Mouse (Mus musculus) hindbrain, embryonic 13.5 days (tissue): ENCODE data around the gene Arhgef7. TPM values are rescaled to one million over a fixed set of nuclear protein-coding genes. Genes with fewer than 3 reads are reported as not detected.

Experiments used
- ATAC-seq: fragments of 200-750 bp; cut with Nextera tagmentation; 2 replicates; pipeline ENCODE4 v1.8.0; 2017; ENCODE audit warnings: moderate TSS enrichment; ENCODE audit not compliant: low FRiP score
- H3K27ac ChIP-seq: fragments of 300-500 bp; sonication (generic); 2 replicates; pipeline ENCODE4 v1.5.1; 2015; ENCODE audit warnings: inconsistent platforms, mild to moderate bottlenecking, moderate library complexity
- H3K27me3 ChIP-seq: fragments of 300-500 bp; sonication (generic); 2 replicates; pipeline ENCODE4 v1.6.1; 2015; ENCODE audit warnings: mild to moderate bottlenecking, inconsistent platforms
- H3K36me3 ChIP-seq: fragments of 300-500 bp; sonication (generic); 2 replicates; pipeline ENCODE4 v1.6.1; 2015; ENCODE audit warnings: mild to moderate bottlenecking, inconsistent platforms
- H3K4me1 ChIP-seq: fragments of 300-500 bp; sonication (generic); replicated peaks from 2 replicates; pipeline ENCODE4 v1.6.1; 2015; ENCODE audit warnings: inconsistent platforms
- H3K4me2 ChIP-seq: fragments of 300-500 bp; sonication (generic); 2 replicates; pipeline ENCODE4 v1.6.1; 2015; ENCODE audit warnings: inconsistent platforms, mild to moderate bottlenecking, moderate library complexity
- H3K4me3 ChIP-seq: fragments of 300-500 bp; sonication (generic); 2 replicates; pipeline ENCODE4 v1.5.1; 2015; ENCODE audit warnings: mild to moderate bottlenecking, inconsistent platforms
- H3K9ac ChIP-seq: fragments of 300-500 bp; sonication (generic); 2 replicates; pipeline ENCODE4 v1.6.1; 2015; ENCODE audit warnings: mild to moderate bottlenecking, inconsistent platforms
- H3K9me3 ChIP-seq: fragments of 300-500 bp; sonication (generic); 2 replicates; pipeline ENCODE4 v1.6.1; 2016; ENCODE audit warnings: inconsistent platforms
- WGBS: fragments of 180-500 bp; shearing (Covaris S2); methylation state at CpG from one replicate; pipeline ENCODE4 v1.1.7; 2015; 5-methylcytosine and 5-hydroxymethylcytosine counted together
- polyA plus RNA-seq: library from polyadenylated mRNA; unstranded; fragments of >200 nt; fragmentation: Nextera tagmentation; extraction: Ambion mirVana; gene quantifications from 2 replicates; pipeline ENCODE4 v1.2.1, GENCODE M21; 2015

Arhgef7 gene
- polyA plus RNA-seq, 1 experiment from 2014 or later, result 62.5 TPM

- 70% methylated on average over 6 of the region's 6 CpGs for WGBS
- Histone ChIP-seq H3K27me3 (0 out of 2 replicates have a peak, but pooled peaks cover 11% of the 10 kb centered on the region), H3K4me1 (peaks cover 4% of the 10 kb centered on the region), H3K36me3 (no peaks in the 10 kb centered on the region), H3K9ac (peak within 1 kb of the TSS; percentile 60; the same call in 1 of the 2 replicates), H3K27ac (no peak within 1 kb of the TSS), H3K9me3 (no peaks in the 10 kb centered on the region), H3K4me3 (peak within 1 kb of the TSS; percentile 15; the same call in 1 of the 2 replicates), H3K4me2 (peak within 1 kb of the TSS; percentile 51)
- ATAC-seq, result no peak
Observed at GRCm38 (mm10) chr8:11701033-11701362, 26.5 kb upstream of the Arhgef7 start, which contains the start of gene 1700016D06Rik. Gene 1700016D06Rik (minus strand): TSS chr8:11701063.

DNA sequence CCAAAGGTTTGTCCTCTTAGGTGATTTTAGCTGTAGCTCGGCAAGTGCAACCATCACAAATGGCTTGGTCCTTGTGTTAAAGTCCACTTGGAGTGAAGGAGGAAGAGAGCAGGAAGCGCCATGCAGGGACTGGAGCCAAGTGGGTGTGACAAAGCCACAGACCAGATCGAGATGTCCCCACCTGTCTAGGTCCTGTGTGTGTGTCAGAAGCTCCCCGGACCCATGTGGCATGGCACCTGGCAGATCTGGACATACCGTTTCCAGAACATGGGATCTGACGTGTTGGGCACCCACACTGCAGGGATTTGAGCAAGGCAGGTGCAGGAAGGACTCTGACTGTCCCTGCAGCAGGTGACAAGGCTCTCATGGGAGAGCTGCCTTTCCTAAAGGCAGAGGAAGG is 26.1 kb upstream of the Arhgef7 start:
- peaks cover 4% of the 10 kb centered on the region for H3K4me1 ChIP-seq
- 84% methylated on average over 6 of the region's 6 CpGs for WGBS
- no peak overlapping the region for H3K4me2 ChIP-seq
- H3K9me3 ChIP-seq, result no peaks in the 10 kb centered on the region
- ATAC-seq, result no peak
- H3K27ac ChIP-seq, result no peak overlapping the region
- H3K36me3 ChIP-seq, result no peaks in the 10 kb centered on the region
- 0 out of 2 replicates have a peak, but pooled peaks cover 11% of the 10 kb centered on the region for H3K27me3 ChIP-seq
- H3K9ac ChIP-seq, result no peak overlapping the region
- H3K4me3 ChIP-seq, result no peak overlapping the region

GRCm38 (mm10) chr8:11703789-11704188 is 23.7 kb upstream of the Arhgef7 start:
- no peaks in the 10 kb centered on the region for H3K36me3 ChIP-seq
- no peak overlapping the region for H3K9ac ChIP-seq
- no peaks in the 10 kb centered on the region for H3K9me3 ChIP-seq
- 0 out of 2 replicates have a peak, but pooled peaks cover 8% of the 10 kb centered on the region for H3K27me3 ChIP-seq
- H3K27ac ChIP-seq, result no peak overlapping the region
- ATAC-seq, result no peak
- 89% methylated on average over 5 of the region's 5 CpGs for WGBS
- peaks cover 4% of the 10 kb centered on the region for H3K4me1 ChIP-seq
- H3K4me3 ChIP-seq, result no peak overlapping the region
- no peak overlapping the region for H3K4me2 ChIP-seq

DNA sequence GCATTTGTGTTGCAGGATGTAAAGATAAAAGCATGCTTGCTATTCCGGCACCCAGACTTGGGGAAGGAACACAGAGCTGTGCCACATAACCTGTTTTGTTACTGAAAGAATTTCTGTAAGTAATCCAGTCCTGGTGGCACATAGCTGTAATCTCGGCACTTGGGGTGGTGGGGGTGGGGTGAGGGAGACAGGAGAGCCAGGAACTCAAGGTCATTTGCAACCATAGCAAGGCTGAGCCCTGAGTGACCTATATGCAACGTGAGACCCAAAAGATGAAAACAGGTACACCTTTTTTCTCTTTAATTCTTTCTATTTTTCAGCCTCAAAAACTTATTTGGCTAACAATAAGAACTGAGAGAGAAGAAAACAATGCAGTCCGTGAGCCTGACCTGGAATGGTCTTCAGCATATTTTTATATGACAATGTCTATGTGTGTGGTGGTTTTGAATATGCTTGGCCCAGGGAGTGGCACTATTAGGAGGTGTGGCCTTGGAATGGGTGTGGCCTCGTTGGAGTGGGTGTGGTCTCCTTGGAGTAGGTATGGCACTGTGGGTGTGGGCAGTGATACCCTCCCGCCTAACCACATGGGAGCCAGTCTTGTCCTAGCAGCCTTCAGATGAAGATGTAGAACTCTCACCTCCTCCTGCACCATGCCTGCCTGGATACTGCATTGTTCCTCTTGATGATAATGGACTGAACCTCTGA is 22.7 kb upstream of the Arhgef7 start:
- ATAC-seq, result no peak
- Histone ChIP-seq H3K4me3 (no peak overlapping the region), H3K4me1 (peaks cover 4% of the 10 kb centered on the region), H3K36me3 (no peaks in the 10 kb centered on the region), H3K4me2 (no peak overlapping the region), H3K27ac (no peak overlapping the region), H3K27me3 (0 out of 2 replicates have a peak, but pooled peaks cover 7% of the 10 kb centered on the region), H3K9me3 (no peaks in the 10 kb centered on the region), H3K9ac (no peak overlapping the region)
- 70% methylated on average over 6 of the region's 6 CpGs for WGBS

- Histone ChIP-seq H3K9me3 (no peaks in the 10 kb centered on the region), H3K4me1 (peaks cover 1% of the 10 kb centered on the region), H3K27me3 (0 out of 2 replicates have a peak, but pooled peaks cover 4% of the 10 kb centered on the region), H3K4me2 (no peak overlapping the region), H3K9ac (no peak overlapping the region), H3K27ac (no peak overlapping the region), H3K4me3 (no peak overlapping the region), H3K36me3 (no peaks in the 10 kb centered on the region)
- 89% methylated on average over 12 of the region's 12 CpGs for WGBS
- no peak for ATAC-seq
Observed at GRCm38 (mm10) chr8:11705818-11706217, 21.7 kb upstream of the Arhgef7 start.

GRCm38 (mm10) chr8:11707701-11708100 is 19.8 kb upstream of the Arhgef7 start:
- Histone ChIP-seq H3K4me2 (no peak overlapping the region), H3K27ac (no peak overlapping the region), H3K4me3 (no peak overlapping the region), H3K36me3 (no peaks in the 10 kb centered on the region), H3K4me1 (peaks cover 6% of the 10 kb centered on the region), H3K27me3 (no peaks in the 10 kb centered on the region), H3K9ac (no peak overlapping the region), H3K9me3 (no peaks in the 10 kb centered on the region)
- WGBS, result 20% methylated on average over 3 of the region's 3 CpGs
- no peak for ATAC-seq

GRCm38 (mm10) chr8:11708815-11709214 is 18.7 kb upstream of the Arhgef7 start:
- 39% methylated on average over 2 of the region's 2 CpGs for WGBS
- Histone ChIP-seq H3K36me3 (no peaks in the 10 kb centered on the region), H3K27me3 (no peaks in the 10 kb centered on the region), H3K4me2 (no peak overlapping the region), H3K27ac (no peak overlapping the region), H3K9me3 (no peaks in the 10 kb centered on the region), H3K4me1 (peaks cover 6% of the 10 kb centered on the region), H3K9ac (no peak overlapping the region), H3K4me3 (no peak overlapping the region)
- no peak for ATAC-seq

DNA sequence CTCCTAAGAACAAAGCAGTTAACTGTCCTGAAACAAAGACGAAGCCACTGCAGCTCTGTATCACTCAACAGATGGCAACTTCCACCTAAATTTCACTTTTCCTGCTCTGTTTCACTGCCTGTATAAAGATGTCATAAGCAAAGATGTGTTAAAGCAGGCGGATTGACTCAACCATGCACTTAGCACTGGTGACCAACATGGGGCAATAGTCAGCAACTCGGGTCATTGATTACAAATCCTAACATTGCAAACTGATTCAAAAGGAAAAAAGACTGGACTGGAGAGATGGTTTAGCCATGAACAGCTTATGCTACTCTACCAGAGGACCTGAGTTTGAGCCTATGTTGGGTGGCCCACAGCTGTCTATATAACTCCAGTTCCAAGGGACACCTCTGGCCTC is 18.0 kb upstream of the Arhgef7 start:
- Histone ChIP-seq H3K4me3 (no peak overlapping the region), H3K9ac (no peak overlapping the region), H3K9me3 (no peaks in the 10 kb centered on the region), H3K27me3 (no peaks in the 10 kb centered on the region), H3K36me3 (no peaks in the 10 kb centered on the region), H3K27ac (no peak overlapping the region), H3K4me1 (peaks cover 6% of the 10 kb centered on the region), H3K4me2 (no peak overlapping the region)
- no peak for ATAC-seq
- WGBS, result 91% methylated on average over 3 of the region's 3 CpGs

GRCm38 (mm10) chr8:11710415-11710814 is 17.1 kb upstream of the Arhgef7 start:
- WGBS, result 45% methylated on average over 5 of the region's 5 CpGs
- Histone ChIP-seq H3K27ac (no peak overlapping the region), H3K27me3 (no peaks in the 10 kb centered on the region), H3K4me2 (no peak overlapping the region), H3K9me3 (no peaks in the 10 kb centered on the region), H3K36me3 (no peaks in the 10 kb centered on the region), H3K9ac (no peak overlapping the region), H3K4me1 (peaks cover 6% of the 10 kb centered on the region), H3K4me3 (no peak overlapping the region)
- no peak for ATAC-seq

- no peak overlapping the region for H3K4me3 ChIP-seq
- H3K9me3 ChIP-seq, result no peaks in the 10 kb centered on the region
- no peak overlapping the region for H3K4me2 ChIP-seq
- H3K27me3 ChIP-seq, result no peaks in the 10 kb centered on the region
- no peak overlapping the region for H3K9ac ChIP-seq
- H3K27ac ChIP-seq, result no peak overlapping the region
- no peak for ATAC-seq
- 88% methylated on average over 6 of the region's 6 CpGs for WGBS
- no peaks in the 10 kb centered on the region for H3K36me3 ChIP-seq
- H3K4me1 ChIP-seq, result peaks cover 6% of the 10 kb centered on the region
Observed at GRCm38 (mm10) chr8:11712244-11712643, 15.3 kb upstream of the Arhgef7 start.

DNA sequence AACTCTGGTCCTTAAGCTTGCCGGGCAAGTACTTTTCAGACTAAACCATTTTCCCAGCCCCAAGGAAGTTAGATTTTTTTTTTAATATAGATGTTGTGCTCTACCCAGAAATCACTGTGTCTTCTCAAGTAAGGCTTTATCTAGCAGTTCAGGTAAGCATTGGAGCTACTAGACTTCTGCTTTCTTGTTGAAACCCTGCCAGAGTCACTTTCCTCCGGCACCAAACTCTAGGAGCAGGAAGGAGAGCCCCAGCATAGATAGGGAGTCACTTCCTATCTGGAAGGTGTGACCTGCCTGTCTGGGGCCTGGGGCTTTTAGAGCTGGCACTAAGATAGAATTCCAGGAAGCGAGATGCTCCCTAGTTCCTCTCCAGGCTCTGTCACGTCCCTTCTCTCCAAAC is 10.3 kb upstream of the Arhgef7 start:
- ATAC-seq, result no peak

GRCm38 (mm10) chr8:11727273-11727650 is 259 bp upstream of the Arhgef7 start:
- ATAC-seq, result peak; percentile 52
- WGBS, result under 1% methylated on average over 22 of the region's 22 CpGs

More for the DNA sequence above, 10.3 kb upstream of the Arhgef7 start:
- Histone ChIP-seq H3K27me3 (peaks cover 7% of the 10 kb centered on the region; the same call in 1 of the 2 replicates), H3K4me2 (no peak overlapping the region), H3K4me3 (no peak overlapping the region), H3K4me1 (no peaks in the 10 kb centered on the region), H3K9ac (no peak overlapping the region), H3K27ac (no peak overlapping the region), H3K36me3 (no peaks in the 10 kb centered on the region), H3K9me3 (no peaks in the 10 kb centered on the region)
- WGBS, result 83% methylated on average over 4 of the region's 4 CpGs

More at GRCm38 (mm10) chr8:11727273-11727650, 259 bp upstream of the Arhgef7 start:
- H3K4me3 ChIP-seq, result peak overlapping the region; percentile 74
- H3K9ac ChIP-seq, result peak overlapping the region; percentile 97
- peak overlapping the region; percentile 100 for H3K27ac ChIP-seq
- peak overlapping the region; percentile 77 for H3K4me2 ChIP-seq
- no peaks in the 10 kb centered on the region for H3K36me3 ChIP-seq
- no peaks in the 10 kb centered on the region for H3K9me3 ChIP-seq
- H3K27me3 ChIP-seq, result peaks cover 23% of the 10 kb centered on the region; the same call in 1 of the 2 replicates
- H3K4me1 ChIP-seq, result peaks cover 36% of the 10 kb centered on the region
